Mouse (Mus musculus) thymus, adult 2 months (tissue): ENCODE measurements around the gene Asic3.

ENCODE experiments used
- CTCF ChIP-seq: fragments of 200-500 bp; IDR thresholded peaks from 2 replicates; pipeline ENCODE4 v1.5.1; 2012; ENCODE audit warnings: mild to moderate bottlenecking, control low read depth, low read length, moderate library complexity, borderline replicate concordance; ENCODE audit not compliant: control insufficient read depth, poor library complexity, insufficient read depth; ENCODE audit errors: extremely low read depth
- POLR2A ChIP-seq: fragments of 200-500 bp; IDR thresholded peaks from 2 replicates; pipeline ENCODE4 v1.6.1; 2012; ENCODE audit warnings: mild to moderate bottlenecking, low read length, control low read depth, moderate library complexity; ENCODE audit not compliant: control insufficient read depth, poor library complexity, insufficient read depth; ENCODE audit errors: extremely low read depth

DNA sequence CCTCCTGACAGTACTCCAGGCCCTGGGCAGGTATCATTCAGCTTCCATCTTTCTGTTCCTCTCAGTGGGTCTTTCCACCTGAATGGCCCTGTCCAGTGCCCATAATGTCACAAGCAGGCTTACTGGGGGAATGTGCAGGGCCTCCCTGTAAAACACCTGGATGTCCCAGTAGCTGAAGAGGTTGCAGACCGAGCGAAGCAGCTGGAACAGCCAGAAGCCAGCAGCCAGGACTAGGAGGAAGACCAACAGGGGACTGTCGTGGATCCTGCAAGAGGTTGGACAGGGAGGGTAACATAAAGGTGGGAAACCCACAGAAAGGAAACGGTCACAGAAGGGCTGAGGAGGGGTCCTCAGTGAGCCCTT, 23.6 kb upstream of the Asic3 start:
- no peak for TF ChIP-seq CTCF
- TF ChIP-seq POLR2A, result no peak
